Mouse (Mus musculus): ENCODE data around the gene Tmem200b.

GRCm38 (mm10) chr4:131957161-131957560 is 35.6 kb downstream of the Tmem200b start:
- TF ChIP-seq CTCF (IDR thresholded peaks at IDR 0.05; ENCODE audit: insufficient read depth, low read depth, low read length) (no peak), POLR2A (IDR thresholded peaks at IDR 0.05; ENCODE audit: insufficient read depth, low read depth, low read length) (no peak)

All from olfactory bulb, adult 2 months (tissue).